Mouse (Mus musculus): ENCODE measurements at regions not wholly inside any gene's neighbourhood (a gene's known extent, or its start where the extent isn't known, plus 50 kb on each side); places are given as distances from the start of the nearest gene placed in this dataset.

DNA sequence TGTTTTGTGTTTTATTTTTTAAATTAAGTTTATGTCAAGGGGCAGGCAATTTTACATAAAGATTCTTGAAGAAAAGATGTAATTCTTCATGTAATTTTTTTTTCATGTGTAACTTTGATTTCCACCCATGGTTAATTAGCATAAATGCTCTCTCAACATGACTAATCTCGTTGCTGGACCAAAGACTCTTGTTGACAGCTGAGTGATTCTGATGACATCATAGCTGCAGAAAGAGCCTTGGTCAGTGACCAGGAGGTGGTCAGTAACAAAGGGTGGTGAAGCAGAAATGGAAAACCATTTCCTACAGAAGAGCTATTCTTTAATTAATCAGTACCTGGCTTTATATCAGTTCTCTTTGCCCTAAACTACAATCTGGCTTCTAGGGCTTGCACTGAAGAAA is 129.1 kb downstream of the Slc38a4 start:
- Histone ChIP-seq H3K27me3 (ENCODE audit: control insufficient read depth in 1 of 2, insufficient read depth in 2 of 2, low read length in 2 of 2) (peaks cover 1 to 2% of the 10 kb centered on the region in 2 experiments; a peak in 2 of 4 replicates), H3K9me3 (replicated peaks; ENCODE audit: insufficient read depth, low read length) (no peaks in the 10 kb centered on the region), H3K27ac (ENCODE audit: control insufficient read depth, low read depth, low read length) (no peak overlapping the region), H3K4me3 (ENCODE audit: control insufficient read depth in 1 of 2, insufficient read depth in 1 of 2, low read depth in 2 of 2, low read length in 2 of 2) (no peak overlapping the region), H3K4me1 (ENCODE audit: control insufficient read depth in 1 of 2, insufficient read depth in 2 of 2, low read length in 2 of 2) (no peaks in the 10 kb centered on the region), H3K79me2 (ENCODE audit: control insufficient read depth, insufficient read depth, low read length, poor library complexity) (no peaks in the 10 kb centered on the region), H3K36me3 (ENCODE audit: control insufficient read depth in 1 of 2, insufficient read depth in 2 of 2, low read length in 2 of 2) (no peaks in the 10 kb centered on the region), H3K9ac (ENCODE audit: control insufficient read depth, low read depth, low read length, poor library complexity, severe bottlenecking) (no peak overlapping the region)
- no peak for DNase-seq (ENCODE audit: low read depth, low spot score)
- no peak for TF ChIP-seq GATA1 (IDR thresholded peaks at IDR 0.05; ENCODE audit: low read depth, low read length)
- no peak for TF ChIP-seq ELF1 (IDR thresholded peaks at IDR 0.05; ENCODE audit: low read depth, low read length)
- no peak for TF ChIP-seq TCF12 (IDR thresholded peaks at IDR 0.05; ENCODE audit: low read depth, low read length)
- TF ChIP-seq ZMIZ1 (IDR thresholded peaks at IDR 0.05; ENCODE audit: low read depth, low read length): no peak
- no peak for TF ChIP-seq E2F4 (IDR thresholded peaks at IDR 0.05; ENCODE audit: borderline replicate concordance, low read depth, low read length)
- TF ChIP-seq SMC3 (IDR thresholded peaks at IDR 0.05; ENCODE audit: low read depth, low read length): no peak
- TF ChIP-seq MYB (IDR thresholded peaks at IDR 0.05; ENCODE audit: low read depth, low read length): no peak
- no peak for TF ChIP-seq CHD1 (IDR thresholded peaks at IDR 0.05; ENCODE audit: low read depth, low read length)
- no peak for TF ChIP-seq EP300 (IDR thresholded peaks at IDR 0.05; ENCODE audit: low read depth in 1 of 2, low read length in 2 of 2)
- TF ChIP-seq MAZ (IDR thresholded peaks at IDR 0.05; ENCODE audit: low read depth, low read length): no peak
- TF ChIP-seq ZC3H11A (IDR thresholded peaks at IDR 0.05; ENCODE audit: low read depth, low read length): no peak
- TF ChIP-seq POLR2AphosphoS2 (IDR thresholded peaks at IDR 0.05; ENCODE audit: low read length): no peak
- TF ChIP-seq RAD21 (IDR thresholded peaks at IDR 0.05; ENCODE audit: low read depth, low read length): no peak
- TF ChIP-seq BHLHE40 (IDR thresholded peaks at IDR 0.05; ENCODE audit: borderline replicate concordance, low read depth, low read length): no peak
- TF ChIP-seq MYC (IDR thresholded peaks at IDR 0.05; ENCODE audit: low read depth, low read length): no peak

GRCm38 (mm10) chr15:96916586-96916985 is 139.2 kb downstream of the Slc38a4 start:
- TF ChIP-seq NRF1 (IDR thresholded peaks at IDR 0.05; ENCODE audit: insufficient read depth, low read depth, low read length, poor library complexity, severe bottlenecking) (no peak), JUND (IDR thresholded peaks at IDR 0.05; ENCODE audit: low read depth, low read length) (no peak), GABPA (IDR thresholded peaks at IDR 0.05; ENCODE audit: low read depth, low read length) (no peak), MAX (IDR thresholded peaks at IDR 0.05; ENCODE audit: low read length) (no peak)
- no peaks in the 10 kb centered on the region for H3K36me3 ChIP-seq (ENCODE audit: control insufficient read depth in 1 of 2, insufficient read depth in 2 of 2, low read length in 2 of 2)
- no peaks in the 10 kb centered on the region for H3K9me3 ChIP-seq (replicated peaks; ENCODE audit: insufficient read depth, low read length)
- no peak overlapping the region for H3K27ac ChIP-seq (ENCODE audit: control insufficient read depth, low read depth, low read length)
- peaks cover 0 to 4% of the 10 kb centered on the region in 2 experiments; a peak in 2 of 4 replicates for H3K27me3 ChIP-seq (ENCODE audit: control insufficient read depth in 1 of 2, insufficient read depth in 2 of 2, low read length in 2 of 2)
- DNase-seq (ENCODE audit: low read depth, low spot score): no peak
- no peaks in the 10 kb centered on the region for H3K4me1 ChIP-seq (ENCODE audit: control insufficient read depth in 1 of 2, insufficient read depth in 2 of 2, low read length in 2 of 2)
- H3K79me2 ChIP-seq (ENCODE audit: control insufficient read depth, insufficient read depth, low read length, poor library complexity): no peaks in the 10 kb centered on the region
- no peak overlapping the region for H3K4me3 ChIP-seq (ENCODE audit: control insufficient read depth in 1 of 2, insufficient read depth in 1 of 2, low read depth in 2 of 2, low read length in 2 of 2)
- H3K9ac ChIP-seq (ENCODE audit: control insufficient read depth, low read depth, low read length, poor library complexity, severe bottlenecking): no peak overlapping the region

All from MEL (cell line).